Mouse (Mus musculus): Measurements from ENCODE around the gene BC030499.

The BC030499 gene

GRCm38 (mm10) chr11:78344890-78345715, 54.5 kb downstream of the BC030499 start:
- CTCF ChIA-PET: interaction anchor here (0.5 to 1.1 kb wide), 2 partner anchors 10 to 23 kb away, joined by 3 to 4 read pairs; no protein-coding TSS in a partner anchor

GRCm38 (mm10) chr11:78345801-78346200, 55.2 kb downstream of the BC030499 start:
- CTCF ChIA-PET: interaction anchor here (1.1 kb wide), 1 partner anchor 9 kb away, joined by 3 read pairs; no protein-coding TSS in a partner anchor

Data from spleen, embryonic (tissue).